8 mouse cellular contexts compared by ENCODE assay signal in the genomic region with DNA sequence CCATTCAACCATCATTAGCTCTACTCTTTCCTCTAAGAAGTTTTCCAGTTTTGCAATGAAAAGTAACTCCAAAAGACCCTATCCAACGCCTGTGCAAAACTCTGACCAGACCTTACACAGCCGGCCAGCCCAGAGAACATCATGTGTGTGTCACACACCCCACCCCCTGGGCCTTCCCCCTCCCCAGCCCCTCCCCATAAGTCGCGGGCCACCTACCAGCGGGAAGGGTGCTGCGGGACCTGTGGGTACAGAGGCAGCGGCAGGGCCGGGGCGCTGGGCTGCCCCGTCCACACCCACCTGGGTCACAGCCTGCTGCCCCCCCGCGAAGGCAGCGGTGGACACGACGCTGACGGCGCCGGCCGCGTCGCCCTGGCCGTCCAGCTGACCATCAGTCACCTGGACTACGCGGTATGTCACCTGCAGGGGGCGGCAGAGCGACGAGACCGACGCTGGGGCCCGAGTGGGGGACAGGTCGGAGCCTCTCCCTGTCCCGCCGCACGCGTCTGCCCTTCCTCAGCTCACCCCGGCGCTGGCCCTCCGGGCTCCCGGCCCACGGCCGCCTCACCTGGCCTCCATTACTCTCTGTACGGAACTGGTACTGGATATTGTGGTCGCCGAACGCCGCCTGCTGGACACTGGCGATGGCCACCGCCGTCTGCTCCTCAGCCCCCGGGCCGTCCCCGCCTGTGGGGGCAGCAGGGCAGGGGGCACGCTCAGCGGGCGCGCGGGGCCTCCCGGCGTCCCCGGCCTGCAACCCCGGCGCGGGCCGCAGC. TPM values are rescaled to one million over a fixed set of nuclear protein-coding genes. Genes with fewer than 3 reads are reported as not detected.
A peak's percentile ranks its signal among the peaks of the same experiment; 100 is the strongest.
DNase-seq lines count a peak whose midpoint lies in the region; ATAC-seq lines count a peak whose summit lies in the region.

No protein-coding gene starts in this region.

- intact Hi-C loops in gastrocnemius, postnatal 14 days (cut with DNase I; ENCODE audit: low total_unique reads) = no loop called here
- intact Hi-C loops in left cerebral cortex, postnatal 10 days (cut with DNase I) = loop anchor here (5.0 kb wide), 1 partner anchor 97 kb away; a partner anchor contains a TSS

- DNase-seq in adrenal gland, adult (ENCODE audit: inconsistent age in 2 of 2, low spot score in 1 of 2) = peak; percentile 94 to 96
- DNase-seq in embryo, embryonic 10.5 days (ENCODE audit: low spot score) = peak; percentile 92
- DNase-seq in gastrocnemius, postnatal 14 days = peak; percentile 91
- peak; percentile 59 to 91 for DNase-seq in left cerebral cortex, postnatal 10 days (ENCODE audit: extremely low spot score in 1 of 2, low spot score in 2 of 2)
- DNase-seq in right cerebral cortex, postnatal 10 days (ENCODE audit: low spot score in 2 of 2) = peak; percentile 84 to 87
- DNase-seq in urinary bladder, postnatal 14 days (ENCODE audit: low spot score) = peak; percentile 92

- ATAC-seq in inflammation-experienced regulatory T-cells, adult 6 months = peak; percentile 31
- peak; percentile 69 for ATAC-seq in megakaryocyte progenitor cell, adult 5-6 weeks (replicated peaks; ENCODE audit: poor library complexity)

RNA-seq across cellular contexts. Expression of a gene that starts 0.8 kb away (rescaled TPM):
- total RNA-seq in gastrocnemius, postnatal 14 days (2021) = 10 to 100 TPM; 68.9 to 70.5 TPM
- polyA plus RNA-seq in inflammation-experienced regulatory T-cells, adult 6 months (2017; shearing (Covaris generic)) = 10 to 100 TPM in 2 of 3 experiments, 1 to 10 TPM in 1; 8.8 to 18.8 (median 13.6) TPM
- 100 to 1,000 TPM; 112 to 115 TPM for total RNA-seq in left cerebral cortex, postnatal 10 days (2021)
- total RNA-seq in megakaryocyte progenitor cell, adult 5-6 weeks (2015) = 92.6 and 97.4 TPM in 2 replicates
- total RNA-seq in megakaryocyte progenitor cell, adult 5-6 weeks (2017) = 137 and 162 TPM in 2 replicates

RNA-seq across cellular contexts. Expression of a gene that starts 11.9 kb away (rescaled TPM):
- not detected for total RNA-seq in gastrocnemius, postnatal 14 days (2021)
- not detected for polyA plus RNA-seq in inflammation-experienced regulatory T-cells, adult 6 months (2017; shearing (Covaris generic))
- total RNA-seq in left cerebral cortex, postnatal 10 days (2021) = not detected
- not detected in 2 replicates for total RNA-seq in megakaryocyte progenitor cell, adult 5-6 weeks (2015)
- not detected in 2 replicates for total RNA-seq in megakaryocyte progenitor cell, adult 5-6 weeks (2017)

RNA-seq across cellular contexts. Expression of a gene that starts 17.5 kb away (rescaled TPM):
- under 1 TPM; 0.35 to 0.47 TPM for total RNA-seq in gastrocnemius, postnatal 14 days (2021)
- 1 to 10 TPM; 1.1 to 2.1 (median 1.4) TPM for polyA plus RNA-seq in inflammation-experienced regulatory T-cells, adult 6 months (2017; shearing (Covaris generic))
- 10 to 100 TPM; 10.2 to 12.6 TPM for total RNA-seq in left cerebral cortex, postnatal 10 days (2021)
- total RNA-seq in megakaryocyte progenitor cell, adult 5-6 weeks (2015) = 0.12 and 0.59 TPM in 2 replicates
- 0.33 and 0.68 TPM in 2 replicates for total RNA-seq in megakaryocyte progenitor cell, adult 5-6 weeks (2017)

RNA-seq across cellular contexts. Expression of a gene that starts 17.8 kb away (rescaled TPM):
- total RNA-seq in gastrocnemius, postnatal 14 days (2021) = under 1 TPM in 1 of 2 experiments, not detected in 1; 0.23 TPM
- 1 to 10 TPM in 1 of 3 experiments, under 1 TPM in 2; 0.55 to 1.0 (median 0.96) TPM for polyA plus RNA-seq in inflammation-experienced regulatory T-cells, adult 6 months (2017; shearing (Covaris generic))
- under 1 TPM; 0.18 to 0.21 TPM for total RNA-seq in left cerebral cortex, postnatal 10 days (2021)
- total RNA-seq in megakaryocyte progenitor cell, adult 5-6 weeks (2015) = 0.10 and 0.34 TPM in 2 replicates
- total RNA-seq in megakaryocyte progenitor cell, adult 5-6 weeks (2017) = 0.42 and 0.91 TPM in 2 replicates

RNA-seq across cellular contexts. Expression of a gene that starts 31.3 kb away (rescaled TPM):
- total RNA-seq in gastrocnemius, postnatal 14 days (2021) = not detected
- polyA plus RNA-seq in inflammation-experienced regulatory T-cells, adult 6 months (2017; shearing (Covaris generic)) = not detected
- total RNA-seq in left cerebral cortex, postnatal 10 days (2021) = not detected
- not detected in 2 replicates for total RNA-seq in megakaryocyte progenitor cell, adult 5-6 weeks (2015)
- total RNA-seq in megakaryocyte progenitor cell, adult 5-6 weeks (2017) = not detected in 2 replicates

Comparison
In these comparisons a context has a peak if more than half of its experiments do, and no peak if none do; other contexts are left out.
1. Peak in every context shown above with its lines: DNase-seq and ATAC-seq.
2. RNA of a gene that starts 17.5 kb away (total RNA-seq): 10.2 to 12.6 TPM in left cerebral cortex, postnatal 10 days; 0.35 to 0.47 TPM in gastrocnemius, postnatal 14 days and 0.12 to 0.68 TPM in megakaryocyte progenitor cell, adult 5-6 weeks; every median in the first group is over 4 times any median in the second.